Mouse (Mus musculus) G1E (cell line): ENCODE measurements around the gene Nxpe3.

Experiments
- CTCF ChIP-seq: IDR thresholded peaks from 2 replicates; pipeline ENCODE4 v1.5.1; 2012; ENCODE audit warnings: low read depth, low read length, inconsistent platforms, mixed read lengths
- GATA1 ChIP-seq: IDR thresholded peaks from 2 replicates; pipeline ENCODE4 v1.6.1; 2012; ENCODE audit warnings: borderline replicate concordance, low read length, inconsistent platforms, mixed read lengths
- POLR2AphosphoS5 ChIP-seq: IDR thresholded peaks from 2 replicates; pipeline ENCODE4 v1.6.1; 2012; ENCODE audit warnings: low read depth, low read length, inconsistent platforms; ENCODE audit not compliant: insufficient replicate concordance

- TF ChIP-seq CTCF (no peak), POLR2AphosphoS5 (no peak), GATA1 (no peak)
These were observed 50.2 kb downstream of the Nxpe3 start for GRCm38 (mm10) chr16:55844847-55845246.
